Mouse (Mus musculus) hindbrain, embryonic 13.5 days (tissue): ENCODE data around the gene Thpo. TPM values are rescaled to one million over a fixed set of nuclear protein-coding genes. Genes with fewer than 3 reads are reported as not detected.

Source experiments
- ATAC-seq: fragments of 200-750 bp; cut with Nextera tagmentation; 2 replicates; pipeline ENCODE4 v1.8.0; 2017; ENCODE audit warnings: moderate TSS enrichment; ENCODE audit not compliant: low FRiP score
- H3K27ac ChIP-seq: fragments of 300-500 bp; sonication (generic); 2 replicates; pipeline ENCODE4 v1.5.1; 2015; ENCODE audit warnings: inconsistent platforms, mild to moderate bottlenecking, moderate library complexity
- H3K27me3 ChIP-seq: fragments of 300-500 bp; sonication (generic); 2 replicates; pipeline ENCODE4 v1.6.1; 2015; ENCODE audit warnings: mild to moderate bottlenecking, inconsistent platforms
- H3K36me3 ChIP-seq: fragments of 300-500 bp; sonication (generic); 2 replicates; pipeline ENCODE4 v1.6.1; 2015; ENCODE audit warnings: mild to moderate bottlenecking, inconsistent platforms
- H3K4me1 ChIP-seq: fragments of 300-500 bp; sonication (generic); replicated peaks from 2 replicates; pipeline ENCODE4 v1.6.1; 2015; ENCODE audit warnings: inconsistent platforms
- H3K4me2 ChIP-seq: fragments of 300-500 bp; sonication (generic); 2 replicates; pipeline ENCODE4 v1.6.1; 2015; ENCODE audit warnings: inconsistent platforms, mild to moderate bottlenecking, moderate library complexity
- H3K4me3 ChIP-seq: fragments of 300-500 bp; sonication (generic); 2 replicates; pipeline ENCODE4 v1.5.1; 2015; ENCODE audit warnings: mild to moderate bottlenecking, inconsistent platforms
- H3K9ac ChIP-seq: fragments of 300-500 bp; sonication (generic); 2 replicates; pipeline ENCODE4 v1.6.1; 2015; ENCODE audit warnings: mild to moderate bottlenecking, inconsistent platforms
- H3K9me3 ChIP-seq: fragments of 300-500 bp; sonication (generic); 2 replicates; pipeline ENCODE4 v1.6.1; 2016; ENCODE audit warnings: inconsistent platforms
- WGBS: fragments of 180-500 bp; shearing (Covaris S2); methylation state at CpG from one replicate; pipeline ENCODE4 v1.1.7; 2015; 5-methylcytosine and 5-hydroxymethylcytosine counted together
- polyA plus RNA-seq: library from polyadenylated mRNA; unstranded; fragments of >200 nt; fragmentation: Nextera tagmentation; extraction: Ambion mirVana; gene quantifications from 2 replicates; pipeline ENCODE4 v1.2.1, GENCODE M21; 2015

Gene Thpo
- polyA plus RNA-seq, 1 experiment from 2014 or later: 0.88 TPM

DNA sequence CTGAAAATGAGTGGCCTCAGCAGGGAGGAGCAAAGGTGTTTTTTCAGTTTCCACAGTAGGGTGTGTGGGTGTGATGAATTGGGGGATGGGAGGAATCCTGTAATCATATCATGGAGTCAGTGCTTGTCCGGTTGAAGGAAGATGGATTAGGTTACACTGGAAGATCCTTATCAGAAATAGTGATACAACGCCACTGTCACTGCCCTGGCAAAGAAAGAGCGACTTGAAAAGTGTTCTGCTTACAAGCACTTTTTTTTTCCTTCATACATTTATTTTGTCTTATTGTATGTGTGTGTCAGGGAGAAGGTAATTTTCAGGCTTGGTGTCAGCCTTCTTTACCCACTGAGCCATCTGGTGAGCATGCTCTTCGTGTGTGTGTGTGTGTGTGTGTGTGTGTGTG is 11.6 kb downstream of the Thpo start:
- no peaks in the 10 kb centered on the region for H3K27me3 ChIP-seq
- peaks cover 28% of the 10 kb centered on the region for H3K36me3 ChIP-seq
- no peak overlapping the region for H3K9ac ChIP-seq
- H3K4me1 ChIP-seq: peaks cover 14% of the 10 kb centered on the region
- 71% methylated on average over 4 of the region's 4 CpGs for WGBS
- H3K9me3 ChIP-seq: no peaks in the 10 kb centered on the region
- ATAC-seq: no peak
- no peak overlapping the region for H3K4me2 ChIP-seq
- H3K27ac ChIP-seq: no peak overlapping the region
- H3K4me3 ChIP-seq: no peak overlapping the region

DNA sequence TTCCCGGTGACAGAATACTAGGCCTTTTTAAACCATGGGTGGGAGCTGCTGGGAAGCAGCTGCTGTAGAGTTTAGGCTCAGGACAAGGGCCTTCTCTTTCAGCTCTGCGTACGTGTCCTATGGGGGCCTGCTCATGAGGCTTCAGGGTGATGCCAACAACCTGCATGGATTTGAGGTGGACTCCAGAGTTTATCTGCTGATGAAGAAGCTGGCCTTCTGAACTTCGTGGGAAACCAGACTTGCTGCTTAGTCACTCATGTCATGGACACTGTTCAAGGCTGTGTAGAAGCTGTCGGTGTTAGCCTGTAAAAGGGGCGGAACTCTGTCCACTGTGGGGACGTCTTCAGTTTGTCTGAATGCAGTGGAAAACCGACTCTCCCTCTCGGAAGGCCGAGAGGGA is 12.5 kb downstream of the Thpo start:
- 90% methylated on average over 10 of the region's 10 CpGs for WGBS
- Histone ChIP-seq H3K9ac (no peak overlapping the region), H3K9me3 (no peaks in the 10 kb centered on the region), H3K27me3 (no peaks in the 10 kb centered on the region), H3K4me3 (no peak overlapping the region), H3K27ac (no peak overlapping the region), H3K4me2 (no peak overlapping the region), H3K36me3 (peaks cover 28% of the 10 kb centered on the region), H3K4me1 (peaks cover 19% of the 10 kb centered on the region)
- ATAC-seq: no peak

DNA sequence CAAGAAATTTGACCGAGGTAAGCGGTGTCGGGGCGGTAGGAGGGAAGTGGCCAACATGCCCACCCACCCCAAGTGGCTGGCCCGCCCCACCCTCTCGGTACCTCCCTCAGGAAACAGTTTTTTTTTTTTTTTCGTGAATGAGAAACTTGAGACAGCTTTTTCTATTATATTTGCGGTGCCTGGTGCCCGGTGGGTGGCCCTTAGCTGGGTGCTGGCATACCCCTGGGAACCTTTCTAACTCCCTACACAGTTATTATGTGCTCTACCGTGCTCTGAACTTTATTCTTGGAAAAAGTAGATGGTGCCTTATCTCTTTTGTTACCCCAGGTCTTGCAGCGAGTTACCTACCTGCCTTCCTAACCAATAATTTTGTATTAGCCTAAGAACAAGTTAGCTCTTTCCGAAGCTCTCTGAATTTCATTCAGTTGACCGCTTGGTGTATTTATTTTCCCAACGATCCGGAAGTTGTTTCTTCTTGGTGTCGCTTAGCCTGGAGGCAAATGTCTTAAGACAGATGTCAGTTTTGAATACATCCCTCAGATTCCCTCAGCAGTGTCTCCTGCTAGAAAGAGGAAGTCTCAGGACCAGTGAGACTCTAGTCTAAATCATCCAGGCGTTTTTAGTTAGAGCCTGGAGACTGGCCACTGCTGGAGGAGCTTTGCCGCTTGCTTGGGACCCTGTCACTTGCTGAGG is 16.2 kb downstream of the Thpo start:
- Histone ChIP-seq H3K4me2 (peak overlapping the region; percentile 96), H3K9ac (peak overlapping the region; percentile 86), H3K27me3 (no peaks in the 10 kb centered on the region), H3K4me1 (peaks cover 44% of the 10 kb centered on the region), H3K27ac (peak overlapping the region; percentile 95), H3K9me3 (no peaks in the 10 kb centered on the region), H3K36me3 (peaks cover 32% of the 10 kb centered on the region), H3K4me3 (peak overlapping the region; percentile 69)
- WGBS: 4% methylated on average over 18 of the region's 18 CpGs
- ATAC-seq: peak; percentile 9

DNA sequence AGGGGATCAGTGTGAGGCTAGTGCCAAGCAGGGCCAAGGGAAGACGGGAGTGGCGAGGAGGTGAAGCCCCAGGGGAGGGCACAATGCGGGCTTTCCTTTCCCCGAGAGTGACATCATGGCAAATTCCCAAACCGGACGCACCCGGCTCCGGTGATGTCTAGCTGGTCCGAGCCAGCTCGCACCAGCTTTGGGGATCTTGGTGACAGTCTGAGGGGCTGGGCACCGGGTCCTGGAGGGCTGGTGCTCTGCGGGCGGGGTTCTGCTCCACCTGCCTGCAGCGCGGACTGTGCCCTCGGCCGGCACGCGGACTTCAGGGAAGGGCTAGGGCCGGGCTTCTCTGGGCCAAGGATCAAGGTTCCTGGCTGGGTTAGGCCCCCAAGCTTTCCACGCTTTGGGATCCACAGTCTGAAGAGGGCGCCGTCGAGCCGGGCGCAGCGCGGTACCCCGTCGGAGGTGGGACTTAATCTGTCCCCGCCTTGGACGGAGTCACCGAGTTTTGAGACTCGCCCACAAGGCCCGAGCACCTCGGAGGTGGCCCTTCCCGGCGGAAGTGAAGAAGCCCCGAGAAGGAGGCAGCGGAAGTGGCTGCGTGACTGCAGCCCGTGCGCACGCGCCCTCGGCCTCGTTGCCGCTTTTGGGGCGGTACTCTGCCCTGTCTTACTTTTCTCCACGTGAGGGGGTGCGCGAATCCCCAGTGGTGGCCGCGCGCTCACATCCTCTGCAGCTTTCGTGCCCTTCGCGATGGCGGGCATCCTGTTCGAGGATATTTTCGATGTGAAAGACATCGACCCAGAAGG is 16.9 kb downstream of the Thpo start, which contains the start of the genes Polr2h and Clcn2:
Polr2h (plus strand) TSS at position 485 of the 797 bp plus-strand sequence.
Clcn2 (minus strand) TSS at position 566 of the 797 bp plus-strand sequence.
- peak within 1 kb of the TSS; percentile 86 for H3K9ac ChIP-seq
- peaks cover 37% of the 10 kb centered on the region for H3K36me3 ChIP-seq
- H3K27ac ChIP-seq: peak within 1 kb of the TSS; percentile 95
- H3K27me3 ChIP-seq: no peaks in the 10 kb centered on the region
- H3K4me2 ChIP-seq: peak within 1 kb of the TSS; percentile 96
- WGBS: under 1% methylated on average over 62 of the region's 62 CpGs
- H3K9me3 ChIP-seq: no peaks in the 10 kb centered on the region
- peak within 1 kb of the TSS; percentile 69 for H3K4me3 ChIP-seq
- peaks cover 44% of the 10 kb centered on the region for H3K4me1 ChIP-seq
- peak; percentile 73 for ATAC-seq

DNA sequence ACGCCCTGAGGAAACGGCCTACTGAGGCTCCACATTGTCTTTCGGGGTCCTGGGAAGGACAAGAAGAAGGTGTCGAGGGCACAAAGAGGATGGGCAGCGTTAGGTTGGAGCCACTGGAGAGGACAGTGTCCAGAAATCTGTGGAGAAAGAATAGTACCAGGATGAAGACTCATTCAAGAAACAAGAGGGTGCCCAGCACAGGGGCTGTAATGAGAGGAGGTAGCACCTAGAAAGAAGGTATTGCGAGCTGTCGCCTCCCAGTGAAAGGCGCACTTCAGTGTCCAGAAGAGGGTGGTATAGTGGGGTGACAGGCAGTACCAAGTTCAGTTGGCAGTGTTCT is 17.5 kb downstream of the Thpo start:
- Histone ChIP-seq H3K9me3 (no peaks in the 10 kb centered on the region), H3K9ac (peak overlapping the region; percentile 86), H3K4me1 (peaks cover 44% of the 10 kb centered on the region), H3K36me3 (peaks cover 37% of the 10 kb centered on the region), H3K4me2 (peak overlapping the region; percentile 96), H3K4me3 (peak overlapping the region; percentile 69), H3K27me3 (no peaks in the 10 kb centered on the region), H3K27ac (peak overlapping the region; percentile 95)
- ATAC-seq: no peak
- 0% methylated on average over 8 of the region's 8 CpGs for WGBS

DNA sequence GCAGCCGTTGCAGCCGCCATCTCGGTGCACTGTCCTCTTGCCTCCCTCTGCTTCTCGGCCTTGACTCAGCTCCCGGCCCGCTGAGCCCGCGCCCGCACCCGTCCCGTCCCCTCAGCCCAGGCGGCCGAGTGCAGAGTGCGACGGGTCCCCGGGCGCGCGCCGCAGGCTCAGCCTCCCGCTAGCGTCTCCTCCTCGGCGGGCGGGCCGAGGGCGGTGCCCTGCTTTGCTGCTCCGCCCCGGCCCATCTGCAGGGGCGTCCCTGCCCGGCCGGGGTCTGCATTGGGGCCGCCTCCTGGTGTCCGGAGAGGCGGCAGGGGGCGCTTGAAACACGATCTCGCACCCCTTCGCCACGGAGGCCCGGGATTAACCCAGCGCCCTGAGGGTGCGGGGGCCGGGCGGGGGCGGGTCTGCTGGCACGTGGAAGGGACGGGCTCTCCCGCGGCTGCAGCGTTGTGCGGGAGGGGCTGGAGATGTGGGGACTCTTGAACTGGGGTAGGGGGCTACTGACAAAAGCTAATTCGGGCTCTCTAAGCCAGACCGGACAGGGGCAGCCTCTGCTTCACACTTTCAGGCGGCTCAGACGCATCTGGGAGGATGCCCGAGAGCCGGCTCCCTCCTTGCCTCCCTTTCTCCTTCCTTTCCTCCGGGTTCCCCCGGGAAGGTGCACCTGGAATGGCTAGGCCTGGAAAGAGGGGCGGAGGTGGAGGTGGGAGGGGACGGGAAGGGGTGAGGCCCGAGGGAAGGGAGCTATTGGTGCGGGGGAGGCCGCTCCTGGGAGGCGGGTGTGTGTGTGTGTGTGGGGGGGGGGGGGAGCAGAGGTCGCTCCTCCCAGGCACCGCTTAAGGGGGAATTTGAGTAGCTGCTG is 18.1 kb downstream of the Thpo start:
- Histone ChIP-seq H3K4me3 (peak overlapping the region; percentile 69), H3K36me3 (peaks cover 37% of the 10 kb centered on the region), H3K9ac (peak overlapping the region; percentile 86), H3K27ac (peak overlapping the region; percentile 95), H3K9me3 (no peaks in the 10 kb centered on the region), H3K4me1 (peaks cover 44% of the 10 kb centered on the region), H3K4me2 (peak overlapping the region; percentile 96), H3K27me3 (no peaks in the 10 kb centered on the region)
- under 1% methylated on average over 63 of the region's 68 CpGs for WGBS
- peak; percentile 81 for ATAC-seq

DNA sequence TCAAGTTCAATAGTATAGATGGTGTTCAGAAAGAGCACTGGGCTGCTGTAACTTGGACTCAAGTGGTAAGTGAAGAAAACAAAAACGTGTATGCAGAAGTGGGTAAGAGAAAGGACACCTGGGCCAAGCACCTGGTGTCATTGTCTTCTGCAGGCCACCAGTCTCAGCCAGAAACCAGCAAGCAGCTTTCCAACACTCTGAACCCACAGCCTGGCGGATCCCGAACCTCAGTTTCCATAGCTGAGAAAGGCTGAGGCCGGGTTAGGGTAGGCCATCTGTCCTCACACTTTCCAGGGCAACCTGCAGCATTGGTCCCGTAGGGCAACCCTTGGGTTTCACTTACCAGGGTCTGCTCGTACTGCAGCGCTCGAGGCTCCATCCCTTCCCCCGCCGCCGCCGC is 18.7 kb downstream of the Thpo start:
- under 1% methylated on average over 11 of the region's 12 CpGs for WGBS
- H3K4me2 ChIP-seq: peak overlapping the region; percentile 96
- peaks cover 42% of the 10 kb centered on the region for H3K36me3 ChIP-seq
- no peaks in the 10 kb centered on the region for H3K9me3 ChIP-seq
- peaks cover 44% of the 10 kb centered on the region for H3K4me1 ChIP-seq
- peak overlapping the region; percentile 69 for H3K4me3 ChIP-seq
- no peak; the same call in 1 of the 2 replicates for ATAC-seq
- H3K27me3 ChIP-seq: no peaks in the 10 kb centered on the region
- peak overlapping the region; percentile 95 for H3K27ac ChIP-seq
- peak overlapping the region; percentile 86 for H3K9ac ChIP-seq

DNA sequence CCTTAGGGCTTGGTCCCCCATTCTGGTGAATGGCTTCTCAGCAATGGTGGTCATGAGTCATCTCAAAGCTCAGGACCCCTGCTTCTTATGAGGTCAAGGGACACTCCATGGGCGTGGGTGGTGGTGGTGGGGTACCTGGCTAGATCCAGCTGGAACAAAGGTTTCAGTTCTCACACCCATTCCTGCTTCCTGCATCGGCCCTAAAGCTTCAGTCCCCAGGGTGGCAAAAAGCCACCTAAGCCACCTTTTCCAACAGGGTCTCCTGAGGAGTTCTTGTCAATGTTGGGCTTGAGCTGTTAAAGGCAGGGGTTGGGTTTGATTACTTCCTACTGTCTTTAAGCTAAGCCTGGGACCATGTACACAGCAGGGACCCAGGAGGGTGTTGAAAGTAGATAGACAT is 19.1 kb downstream of the Thpo start:
- Histone ChIP-seq H3K4me1 (peaks cover 44% of the 10 kb centered on the region), H3K36me3 (peaks cover 42% of the 10 kb centered on the region), H3K4me3 (peak overlapping the region; percentile 69), H3K9ac (peak overlapping the region; percentile 86), H3K27ac (0 out of 2 replicates have a peak overlapping the region, but pooled peaks have one; percentile 30), H3K9me3 (no peaks in the 10 kb centered on the region), H3K27me3 (no peaks in the 10 kb centered on the region), H3K4me2 (peak overlapping the region; percentile 96)
- WGBS: 58% methylated on average over 2 of the region's 2 CpGs
- ATAC-seq: no peak

DNA sequence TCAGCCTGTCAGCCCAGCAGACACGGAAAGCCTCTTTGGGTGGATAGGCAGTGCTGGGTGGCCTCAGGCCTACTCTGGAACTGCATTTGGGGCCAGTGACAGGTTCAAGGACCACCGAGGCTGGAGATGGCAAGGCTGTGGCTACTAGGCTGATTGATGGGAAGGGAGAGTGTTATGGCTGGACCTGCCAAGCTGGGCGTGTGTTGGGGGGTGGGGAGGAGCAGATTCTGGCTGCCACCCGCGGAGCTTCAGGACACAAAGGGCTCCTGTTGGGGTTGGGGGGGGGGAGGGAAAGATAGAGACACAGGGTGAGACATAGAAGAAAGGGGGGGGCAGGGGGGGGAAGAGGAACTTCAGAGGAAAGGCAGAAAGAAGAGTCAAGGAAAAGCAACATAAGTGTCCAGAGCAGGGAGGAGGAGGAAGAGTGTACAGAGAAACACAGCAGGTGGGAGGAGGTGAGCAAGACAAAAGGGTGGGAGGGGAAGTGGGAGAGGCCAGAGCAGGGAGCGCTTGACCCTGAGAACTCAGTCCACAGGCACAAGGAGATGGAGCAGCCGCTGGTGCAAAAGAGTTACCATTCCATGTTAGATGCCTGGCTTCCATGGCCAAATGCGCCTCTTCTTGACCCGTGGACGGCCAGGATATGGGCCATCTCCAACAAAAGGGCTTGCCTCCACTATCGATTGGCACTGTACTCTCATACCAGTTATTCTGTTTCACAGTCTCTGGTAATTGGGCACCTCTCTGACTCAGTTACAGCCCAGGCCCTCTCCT is 19.8 kb downstream of the Thpo start:
- Histone ChIP-seq H3K9ac (peak overlapping the region; percentile 86), H3K4me1 (peaks cover 44% of the 10 kb centered on the region), H3K36me3 (peaks cover 42% of the 10 kb centered on the region), H3K9me3 (no peaks in the 10 kb centered on the region), H3K4me3 (peak overlapping the region; percentile 69), H3K27ac (0 out of 2 replicates have a peak overlapping the region, but pooled peaks have one; percentile 18), H3K27me3 (no peaks in the 10 kb centered on the region), H3K4me2 (peak overlapping the region; percentile 96)
- 25% methylated on average over 11 of the region's 11 CpGs for WGBS
- no peak for ATAC-seq

DNA sequence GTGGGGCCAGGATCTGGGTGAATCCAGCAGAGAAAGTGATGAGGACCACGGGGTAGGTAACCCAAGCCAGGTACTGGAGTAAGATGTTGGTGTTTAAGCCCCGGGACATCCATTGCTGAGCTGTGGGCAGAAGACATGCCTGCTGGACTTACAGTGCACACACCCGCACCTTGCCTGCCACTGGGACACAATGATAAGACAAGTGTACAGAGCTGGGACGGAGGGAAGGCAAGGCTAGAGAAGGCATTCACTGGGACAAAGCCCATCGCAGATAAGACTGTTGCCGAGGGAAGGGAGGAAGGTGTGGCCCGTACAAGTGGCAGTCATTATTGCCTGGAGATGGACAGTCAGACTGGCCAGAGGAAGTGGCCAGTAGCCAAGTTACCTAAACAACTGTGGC is 21.4 kb downstream of the Thpo start:
- peaks cover 55% of the 10 kb centered on the region for H3K36me3 ChIP-seq
- H3K4me2 ChIP-seq: no peak overlapping the region
- H3K27ac ChIP-seq: no peak overlapping the region
- ATAC-seq: no peak
- H3K27me3 ChIP-seq: no peaks in the 10 kb centered on the region
- 96% methylated on average over 7 of the region's 7 CpGs for whole genome bisulfite sequencing
- no peaks in the 10 kb centered on the region for H3K9me3 ChIP-seq
- H3K4me1 ChIP-seq: peaks cover 34% of the 10 kb centered on the region
- no peak overlapping the region for H3K4me3 ChIP-seq
- H3K9ac ChIP-seq: no peak overlapping the region

DNA sequence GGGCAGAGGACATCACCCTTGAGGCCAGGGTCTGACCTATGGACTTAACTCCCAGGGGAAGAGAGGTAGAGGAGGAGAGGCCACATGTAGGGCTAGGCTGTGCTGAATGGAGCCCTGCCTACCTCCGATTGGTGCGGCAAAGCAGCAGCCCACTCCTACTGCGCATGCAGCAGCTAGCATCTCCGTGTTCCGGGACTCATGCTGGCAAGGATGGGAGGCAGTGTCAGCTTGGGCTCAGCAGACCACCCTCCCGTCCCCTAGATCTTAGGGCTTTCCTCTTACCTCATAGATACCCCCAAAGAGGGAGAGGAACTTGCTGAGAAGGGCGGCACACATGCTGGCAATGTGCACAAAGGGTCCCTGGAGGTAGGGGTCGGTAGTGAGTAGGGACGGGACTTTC is 22.1 kb downstream of the Thpo start:
- H3K36me3 ChIP-seq: peaks cover 62% of the 10 kb centered on the region
- no peak overlapping the region for H3K9ac ChIP-seq
- no peak overlapping the region for H3K4me2 ChIP-seq
- no peak overlapping the region for H3K4me3 ChIP-seq
- no peaks in the 10 kb centered on the region for H3K9me3 ChIP-seq
- WGBS: 78% methylated on average over 9 of the region's 9 CpGs
- no peak for ATAC-seq
- H3K27ac ChIP-seq: no peak overlapping the region
- no peaks in the 10 kb centered on the region for H3K27me3 ChIP-seq
- peaks cover 32% of the 10 kb centered on the region for H3K4me1 ChIP-seq
